Comparison of ENCODE assay signal across 11 mouse cellular contexts in the genomic region with DNA sequence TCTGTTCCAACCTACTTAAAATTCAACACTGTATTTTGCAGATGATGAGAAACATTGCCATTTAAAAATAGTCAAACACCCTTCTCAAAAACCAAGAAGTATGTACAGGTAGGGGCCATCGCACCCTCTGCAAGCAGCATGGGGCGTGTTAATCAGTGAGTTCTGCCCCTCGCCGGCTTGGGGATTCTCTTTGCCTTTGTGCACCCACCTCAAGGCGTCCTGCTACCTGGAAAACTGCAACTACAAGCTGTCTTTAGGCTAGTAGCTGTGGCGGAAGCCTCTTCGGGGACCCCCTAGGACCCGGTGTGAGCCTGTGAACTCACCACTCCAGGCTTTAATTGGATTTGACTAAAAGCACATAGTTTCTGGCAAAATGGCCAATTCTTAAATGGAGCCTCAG.
DNase-seq lines count a peak whose midpoint lies in the region; ATAC-seq lines count a peak whose summit lies in the region.
"Had no signal": no experiment of that assay in that cellular context is flagged by ENCODE, and none has a peak within 500 bp of the region (broad histone marks: within the 10 kb centered on the region; RNA-seq: fewer than 3 reads in every experiment).

No protein-coding gene starts in this region.

- peaks cover 7% of the 10 kb centered on the region for H3K27me3 ChIP-seq in kidney, embryonic 16.5 days (ENCODE audit: insufficient read depth, low read length)
- peaks cover 67% of the 10 kb centered on the region for H3K27me3 ChIP-seq in embryonic facial prominence, embryonic 14.5 days (replicated peaks; ENCODE audit: control insufficient read depth, insufficient read depth, low read length)
- peaks cover 67% of the 10 kb centered on the region for H3K27me3 ChIP-seq in hindbrain, embryonic 14.5 days (ENCODE audit: control insufficient read depth, insufficient read depth, low read length)
- peaks cover 72% of the 10 kb centered on the region for H3K27me3 ChIP-seq in limb, embryonic 12.5 days

- peak overlapping the region; percentile 58 for H3K4me3 ChIP-seq in kidney, embryonic 16.5 days (ENCODE audit: low read length)
- H3K4me3 ChIP-seq in embryonic facial prominence, embryonic 14.5 days (ENCODE audit: low read depth, low read length) = peak overlapping the region; percentile 38
- H3K4me3 ChIP-seq in hindbrain, embryonic 14.5 days (replicated peaks; ENCODE audit: low read length) = peak overlapping the region; percentile 41
- 0 out of 2 replicates have a peak overlapping the region, but pooled peaks have one; percentile 34 for H3K4me3 ChIP-seq in limb, embryonic 12.5 days (replicated peaks)

- ATAC-seq in kidney, embryonic 16.5 days (ENCODE audit: low FRiP score, low TSS enrichment) = no peak
- ATAC-seq in embryonic facial prominence, embryonic 14.5 days (ENCODE audit: low read depth) = no peak
- ATAC-seq in hindbrain, embryonic 14.5 days (ENCODE audit: low FRiP score) = no peak
- ATAC-seq in limb, embryonic 12.5 days (ENCODE audit: insufficient number of reproducible peaks, insufficient read depth, low FRiP score, low TSS enrichment, low read depth) = no peak

- DNase-seq in kidney, adult 18-20 months = no peak
- no peak for DNase-seq in embryonic facial prominence, embryonic 14.5 days (ENCODE audit: low spot score)
- DNase-seq in hindbrain, embryonic 14.5 days (ENCODE audit: low spot score) = no peak
- no peak for DNase-seq in cerebellum, adult 18-20 months
- no peak for DNase-seq in layer of hippocampus, adult 8-10 months (ENCODE audit: low spot score in 2 of 2)
- no peak for DNase-seq in layer of hippocampus, adult 9-11 months
- DNase-seq: gastrocnemius, postnatal 36 days had no signal

- 37% methylated on average over 8 of the region's 8 CpGs for WGBS in kidney, embryonic 16.5 days
- 15% methylated on average over 8 of the region's 8 CpGs for WGBS in embryonic facial prominence, embryonic 14.5 days
- WGBS in hindbrain, embryonic 14.5 days = 16% methylated on average over 8 of the region's 8 CpGs
- WGBS in limb, embryonic 12.5 days = 6% methylated on average over 8 of the region's 8 CpGs

- H3K4me1 ChIP-seq in kidney, embryonic 16.5 days (ENCODE audit: insufficient read depth, low read length) = peaks cover 21% of the 10 kb centered on the region
- H3K4me1 ChIP-seq in embryonic facial prominence, embryonic 14.5 days (ENCODE audit: control insufficient read depth, insufficient read depth, low read length) = no peaks in the 10 kb centered on the region; the same call in 1 of the 2 replicates
- H3K4me1 ChIP-seq in hindbrain, embryonic 14.5 days (replicated peaks; ENCODE audit: control insufficient read depth, insufficient read depth, low read length) = peaks cover 9% of the 10 kb centered on the region
- H3K4me1 ChIP-seq in limb, embryonic 12.5 days (replicated peaks) = peaks cover 36% of the 10 kb centered on the region

- H3K27ac ChIP-seq in kidney, embryonic 16.5 days (ENCODE audit: low read length) = peak overlapping the region; percentile 83
- no peak overlapping the region for H3K27ac ChIP-seq in embryonic facial prominence, embryonic 14.5 days (replicated peaks; ENCODE audit: low read depth, low read length)
- H3K27ac ChIP-seq in hindbrain, embryonic 14.5 days = no peak overlapping the region
- H3K27ac ChIP-seq in limb, embryonic 12.5 days = no peak overlapping the region
- H3K27ac ChIP-seq: heart, embryonic 13.5 days; lung, embryonic 15.5 days had no signal

- H3K36me3 ChIP-seq in kidney, embryonic 16.5 days (ENCODE audit: insufficient read depth, low read length) = no peaks in the 10 kb centered on the region
- no peaks in the 10 kb centered on the region for H3K36me3 ChIP-seq in embryonic facial prominence, embryonic 14.5 days (ENCODE audit: control insufficient read depth, insufficient read depth, low read length)
- no peaks in the 10 kb centered on the region for H3K36me3 ChIP-seq in hindbrain, embryonic 14.5 days (replicated peaks; ENCODE audit: control insufficient read depth, insufficient read depth)
- H3K36me3 ChIP-seq in limb, embryonic 12.5 days = no peaks in the 10 kb centered on the region
- H3K36me3 ChIP-seq: heart, embryonic 13.5 days; lung, embryonic 15.5 days had no signal

- peak overlapping the region; percentile 67 for H3K9ac ChIP-seq in kidney, embryonic 16.5 days (replicated peaks; ENCODE audit: low read length)
- H3K9ac ChIP-seq in embryonic facial prominence, embryonic 14.5 days (ENCODE audit: low read depth, low read length) = no peak overlapping the region
- no peak overlapping the region for H3K9ac ChIP-seq in hindbrain, embryonic 14.5 days
- no peak overlapping the region for H3K9ac ChIP-seq in limb, embryonic 12.5 days (replicated peaks)
- H3K9ac ChIP-seq: lung, embryonic 15.5 days had no signal

- H3K4me2 ChIP-seq in kidney, embryonic 16.5 days (replicated peaks; ENCODE audit: low read depth, low read length) = peak overlapping the region; percentile 98
- peak overlapping the region; percentile 67 for H3K4me2 ChIP-seq in embryonic facial prominence, embryonic 14.5 days (ENCODE audit: low read depth, low read length)
- peak overlapping the region; percentile 94 for H3K4me2 ChIP-seq in hindbrain, embryonic 14.5 days (replicated peaks)
- H3K4me2 ChIP-seq in limb, embryonic 12.5 days = peak overlapping the region; percentile 67; the same call in 1 of the 2 replicates

- no peaks in the 10 kb centered on the region for H3K9me3 ChIP-seq in kidney, embryonic 16.5 days (ENCODE audit: low read length)
- H3K9me3 ChIP-seq in embryonic facial prominence, embryonic 14.5 days (ENCODE audit: control insufficient read depth, low read length) = no peaks in the 10 kb centered on the region
- H3K9me3 ChIP-seq in hindbrain, embryonic 14.5 days (ENCODE audit: control insufficient read depth, low read length) = no peaks in the 10 kb centered on the region
- no peaks in the 10 kb centered on the region for H3K9me3 ChIP-seq in limb, embryonic 12.5 days
- H3K9me3 ChIP-seq: heart, embryonic 13.5 days; lung, embryonic 15.5 days had no signal
